Mouse (Mus musculus) bone marrow macrophage, adult 2 months (primary cell): ENCODE data around the gene Orm3. TPM values are rescaled to one million over a fixed set of nuclear protein-coding genes. Genes with fewer than 3 reads are reported as not detected.

Experiments
- H3K27ac ChIP-seq: 2 replicates; pipeline ENCODE4 v1.5.1; 2012; ENCODE audit warnings: low read depth, low read length; ENCODE audit not compliant: insufficient read depth
- H3K4me1 ChIP-seq: 2 replicates; pipeline ENCODE4 v1.6.1; 2012; ENCODE audit warnings: low read length; ENCODE audit not compliant: control insufficient read depth, insufficient read depth
- H3K4me3 ChIP-seq: 2 replicates; pipeline ENCODE4 v1.5.1; 2012; ENCODE audit warnings: mild to moderate bottlenecking, low read length, moderate library complexity; ENCODE audit not compliant: insufficient read depth
- CTCF ChIP-seq: IDR thresholded peaks from 2 replicates; pipeline ENCODE4 v1.5.1; 2012; ENCODE audit warnings: low read depth, mild to moderate bottlenecking, low read length, moderate library complexity
- POLR2A ChIP-seq: IDR thresholded peaks from 2 replicates; pipeline ENCODE4 v1.6.1; 2012; ENCODE audit warnings: mild to moderate bottlenecking, low read depth, low read length, borderline replicate concordance
- polyA plus RNA-seq: library from polyadenylated mRNA; stranded (reverse); fragments of >200 nt; gene quantifications from 2 replicates; pipeline ENCODE4 v1.2.4, GENCODE M21; 2012; ENCODE audit not compliant: missing spikeins, insufficient read depth, insufficient read length

The Orm3 gene
- polyA plus RNA-seq, 1 experiment, result not detected

DNA sequence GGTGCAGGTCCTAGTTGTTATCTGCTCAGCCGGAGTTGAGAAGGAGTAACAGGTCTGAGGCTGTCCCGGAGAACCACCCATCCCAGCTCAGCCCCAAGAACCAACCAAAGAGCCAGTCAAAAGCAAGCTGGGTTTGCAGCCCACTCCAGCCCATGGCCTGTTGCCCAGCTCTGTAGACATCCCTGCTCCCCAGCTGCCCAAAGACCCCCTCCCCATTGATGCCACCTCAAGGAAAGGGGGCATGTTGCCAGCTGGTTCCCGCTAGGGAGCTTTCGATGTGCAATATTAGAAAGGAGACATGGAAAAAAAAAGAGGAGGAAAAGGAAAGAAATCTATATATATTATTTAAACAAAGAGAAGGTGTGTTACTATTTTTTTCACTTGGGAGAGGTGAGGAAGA is 22.6 kb upstream of the Orm3 start:
- Histone ChIP-seq H3K27ac (no peak overlapping the region), H3K4me3 (no peak overlapping the region), H3K4me1 (no peaks in the 10 kb centered on the region)
- TF ChIP-seq POLR2A (no peak), CTCF (no peak)

DNA sequence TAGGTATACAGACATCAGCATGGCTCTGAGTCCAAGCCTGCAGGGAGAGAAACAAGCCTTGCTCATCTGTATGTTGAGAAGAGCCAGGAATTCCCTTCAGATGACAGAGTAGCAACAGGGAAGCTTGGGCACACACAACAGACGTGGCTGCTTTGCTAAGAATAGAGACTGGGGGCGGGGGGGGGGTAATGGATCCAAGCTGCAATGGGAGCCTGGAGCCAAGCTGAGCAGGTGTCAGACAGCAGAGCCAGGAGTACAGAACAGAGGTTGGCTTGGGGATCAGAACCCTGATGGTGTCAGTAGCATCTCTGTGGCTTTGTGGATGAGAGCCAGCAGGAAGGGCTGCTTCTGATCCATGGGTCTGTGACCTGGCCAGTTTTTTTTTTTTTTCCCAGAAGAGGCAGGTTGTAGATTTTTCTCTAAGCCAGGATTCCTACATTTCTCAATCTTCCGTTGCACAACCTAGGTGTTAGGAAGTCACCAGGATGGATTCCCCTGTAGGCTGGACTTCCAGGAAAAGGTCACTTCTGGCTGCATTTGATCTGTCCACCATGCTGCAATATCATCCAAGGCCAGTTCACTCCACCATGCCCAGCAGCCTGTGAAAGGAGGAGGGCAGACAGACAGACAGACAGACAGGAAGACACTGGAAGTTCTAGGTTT is 17.4 kb upstream of the Orm3 start:
- TF ChIP-seq POLR2A (no peak), CTCF (no peak)
- no peak overlapping the region for H3K4me3 ChIP-seq
- no peaks in the 10 kb centered on the region for H3K4me1 ChIP-seq
- no peak overlapping the region for H3K27ac ChIP-seq

DNA sequence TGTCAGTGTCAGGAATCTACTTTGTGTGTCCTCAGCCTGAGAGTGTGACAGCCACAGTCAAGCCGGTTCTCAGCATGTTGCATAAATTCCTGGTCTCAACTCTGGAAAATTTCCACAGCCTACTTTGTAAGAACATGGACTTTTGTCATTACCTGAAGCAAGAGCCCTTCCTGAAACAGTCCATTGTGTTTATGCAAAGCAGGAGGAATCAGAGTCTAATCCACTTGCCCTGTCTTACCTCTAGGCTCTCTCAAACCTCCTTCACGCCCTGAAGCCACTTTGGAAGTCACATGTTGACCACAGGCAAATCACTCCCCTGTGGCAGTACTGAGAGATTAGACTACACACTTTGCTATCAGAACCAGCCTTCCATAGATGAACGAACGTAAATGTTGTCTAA is 13.5 kb upstream of the Orm3 start:
- no peak overlapping the region for H3K4me3 ChIP-seq
- H3K27ac ChIP-seq, result no peak overlapping the region
- TF ChIP-seq CTCF (no peak), POLR2A (no peak)
- H3K4me1 ChIP-seq, result peaks cover 10% of the 10 kb centered on the region

DNA sequence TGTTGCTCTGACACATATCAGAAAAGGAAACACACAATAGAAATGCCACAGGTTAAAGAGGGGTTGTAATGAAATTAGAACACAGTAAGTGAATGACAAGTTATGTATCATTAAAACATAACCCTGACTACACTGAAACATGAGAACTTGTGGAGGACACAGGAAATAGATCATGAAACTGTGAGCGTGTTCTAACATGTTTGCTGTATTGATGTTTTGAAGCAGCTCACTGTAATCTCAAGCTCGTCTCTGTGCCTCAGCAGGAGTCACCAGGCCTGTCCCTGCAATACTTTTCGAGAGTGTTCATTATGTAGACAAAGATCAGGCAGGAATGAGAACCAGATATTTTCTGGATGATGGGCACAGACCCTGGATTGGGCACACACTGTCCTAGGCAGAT is 12.4 kb upstream of the Orm3 start:
- Histone ChIP-seq H3K4me3 (no peak overlapping the region), H3K27ac (no peak overlapping the region), H3K4me1 (peaks cover 17% of the 10 kb centered on the region)
- TF ChIP-seq CTCF (no peak), POLR2A (no peak)

DNA sequence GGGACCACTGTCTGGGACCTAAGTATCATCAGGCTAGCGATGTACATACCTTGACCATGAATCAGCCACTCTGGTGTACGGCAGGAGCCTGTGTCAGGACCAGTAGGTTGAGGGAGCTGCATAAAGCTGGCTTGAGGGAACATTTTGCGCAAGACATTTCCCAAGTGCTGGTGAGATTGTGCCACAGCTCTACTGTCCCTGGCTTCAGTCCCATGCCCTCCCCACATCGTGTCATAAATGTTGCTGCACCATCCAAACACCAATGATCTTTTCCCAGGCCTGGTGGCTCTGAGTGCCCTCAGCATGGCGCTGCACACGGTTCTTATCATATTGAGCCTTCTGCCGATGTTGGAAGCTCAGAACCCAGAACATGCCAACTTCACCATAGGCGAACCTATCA is 11.7 kb upstream of the Orm3 start, which contains the start of gene Orm1:
TSS of gene Orm1 (plus strand) at position 266 of the 400 bp plus-strand sequence.
- Histone ChIP-seq H3K4me3 (no peak within 1 kb of the TSS), H3K27ac (no peak within 1 kb of the TSS), H3K4me1 (peaks cover 20% of the 10 kb centered on the region)
- TF ChIP-seq CTCF (no peak), POLR2A (no peak)

DNA sequence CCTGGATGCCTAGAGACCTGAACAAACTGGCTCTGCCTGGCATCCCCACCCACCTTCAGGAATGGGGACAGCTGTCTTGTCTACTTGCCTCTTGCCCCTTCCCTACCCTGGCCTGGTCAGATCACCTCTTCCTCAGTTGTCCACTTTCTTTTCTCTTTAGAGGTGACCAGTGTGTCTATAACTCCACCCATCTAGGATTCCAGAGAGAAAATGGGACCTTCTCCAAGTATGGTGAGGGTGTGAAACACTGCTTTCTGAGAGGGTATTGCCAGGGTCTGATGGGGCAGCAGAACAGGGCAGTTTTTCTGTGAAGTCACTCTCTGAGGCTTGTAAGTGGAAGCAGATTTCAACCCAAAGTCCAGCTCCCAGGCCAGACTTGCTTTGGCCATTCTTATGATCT is 10.7 kb upstream of the Orm3 start:
- no peak overlapping the region for H3K27ac ChIP-seq
- TF ChIP-seq CTCF (no peak), POLR2A (no peak)
- H3K4me1 ChIP-seq, result peaks cover 20% of the 10 kb centered on the region
- no peak overlapping the region for H3K4me3 ChIP-seq

DNA sequence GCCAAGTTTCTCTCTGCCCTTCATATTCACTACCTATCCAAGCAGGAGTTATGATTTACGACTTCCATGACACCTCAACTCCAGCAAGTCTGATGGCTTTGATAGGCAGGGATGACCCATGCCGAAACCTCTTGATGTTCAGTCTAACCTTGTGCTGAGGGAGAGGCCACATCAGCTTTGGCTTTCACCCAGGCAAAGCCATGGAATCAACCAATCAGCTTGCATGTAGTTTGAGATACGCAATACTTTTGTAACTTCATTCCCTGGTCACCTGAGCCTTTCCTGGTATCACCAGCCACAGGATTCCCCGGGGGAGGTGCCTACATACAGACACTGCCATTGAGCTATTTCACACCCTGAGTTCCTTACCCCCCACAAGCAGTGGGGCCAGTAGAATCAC is 9.3 kb upstream of the Orm3 start:
- no peak overlapping the region for H3K27ac ChIP-seq
- no peak for TF ChIP-seq CTCF
- TF ChIP-seq POLR2A, result no peak
- H3K4me3 ChIP-seq, result no peak overlapping the region
- peaks cover 20% of the 10 kb centered on the region for H3K4me1 ChIP-seq

DNA sequence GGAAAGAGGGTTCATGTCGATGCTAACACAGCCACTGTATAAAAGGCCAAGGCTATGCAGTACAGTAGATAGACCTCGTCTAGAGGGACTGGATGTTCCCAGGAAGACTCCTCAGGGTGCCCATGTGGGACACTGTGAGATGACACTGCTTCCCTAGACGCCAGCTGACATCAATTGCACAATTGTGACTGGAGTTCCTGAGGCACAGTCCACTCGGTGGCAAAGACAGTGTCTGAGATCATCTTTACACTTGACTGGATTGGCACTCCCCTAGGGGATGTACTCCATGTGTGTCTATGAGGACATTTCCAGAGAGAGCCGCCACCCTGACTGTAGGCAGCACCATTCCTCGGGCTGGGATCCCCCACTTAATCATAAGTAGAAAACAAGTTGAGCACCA is 7.4 kb upstream of the Orm3 start:
- no peak overlapping the region for H3K4me3 ChIP-seq
- no peak overlapping the region for H3K27ac ChIP-seq
- TF ChIP-seq CTCF (no peak), POLR2A (no peak)
- peaks cover 20% of the 10 kb centered on the region for H3K4me1 ChIP-seq

DNA sequence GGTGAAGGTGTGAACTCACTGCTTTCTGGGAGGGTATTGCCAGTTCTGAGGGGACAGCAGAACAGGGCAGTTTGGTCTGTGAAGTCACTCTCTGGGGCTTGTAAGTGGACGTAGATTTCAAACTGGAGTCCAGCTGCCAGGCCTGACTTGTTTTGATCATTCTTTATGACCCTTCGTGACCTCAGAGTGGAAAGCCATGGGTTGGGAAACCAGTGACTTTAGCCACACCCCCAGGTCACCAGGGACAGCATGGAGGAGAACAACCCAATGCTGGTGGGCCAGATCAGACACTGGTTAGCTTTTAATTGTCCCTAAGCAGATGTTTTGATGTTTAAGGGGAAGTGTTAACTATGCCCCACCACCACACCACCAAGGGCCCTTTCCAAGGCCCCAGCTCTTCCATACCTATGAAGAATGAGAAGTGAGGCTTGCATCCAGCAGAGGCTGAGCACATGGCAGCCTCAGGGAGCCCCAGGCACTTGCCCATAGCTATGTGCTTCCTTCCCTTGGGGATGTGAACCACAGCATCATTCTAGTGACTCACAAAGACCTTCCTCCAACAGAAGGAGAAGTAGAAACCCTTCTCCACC is 1.1 kb downstream of the Orm3 start:
- Histone ChIP-seq H3K27ac (no peak overlapping the region), H3K4me3 (no peak overlapping the region), H3K4me1 (peaks cover 52% of the 10 kb centered on the region)
- no peak for TF ChIP-seq CTCF
- no peak for TF ChIP-seq POLR2A

DNA sequence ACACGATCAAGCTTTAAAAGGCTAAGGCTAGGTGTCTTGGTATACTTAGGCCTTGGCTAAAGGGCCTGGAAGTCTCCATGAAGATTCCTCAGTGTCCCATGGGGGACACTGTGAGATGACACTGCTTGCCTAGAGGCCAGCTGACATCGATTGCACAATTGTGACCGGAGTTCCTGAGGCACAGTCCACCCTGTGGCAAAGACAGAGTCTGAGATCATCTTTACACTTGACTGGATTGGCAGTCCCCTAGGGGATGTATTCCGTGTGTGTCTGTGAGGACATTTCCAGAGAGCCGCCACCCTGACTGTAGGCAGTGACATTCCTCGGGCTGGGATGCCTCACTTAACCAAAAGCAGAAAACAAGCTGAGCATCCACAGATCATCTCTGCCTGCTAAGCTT is 3.9 kb downstream of the Orm3 start:
- H3K27ac ChIP-seq, result no peak overlapping the region
- no peak overlapping the region for H3K4me3 ChIP-seq
- peaks cover 47% of the 10 kb centered on the region for H3K4me1 ChIP-seq
- no peak for TF ChIP-seq CTCF
- no peak for TF ChIP-seq POLR2A
